Mouse (Mus musculus) cortical plate, adult 2 months (tissue): ENCODE measurements around the gene Hpn.

Source experiments
- CTCF ChIP-seq: fragments of 200-500 bp; IDR thresholded peaks from 2 replicates; pipeline ENCODE4 v1.5.1; 2011; ENCODE audit warnings: mild to moderate bottlenecking, control low read depth, low read length; ENCODE audit not compliant: insufficient read depth; ENCODE audit errors: extremely low read depth
- POLR2A ChIP-seq: fragments of 200-500 bp; IDR thresholded peaks from 2 replicates; pipeline ENCODE4 v1.6.1; 2011; ENCODE audit warnings: mild to moderate bottlenecking, low read length, control low read depth; ENCODE audit not compliant: insufficient read depth; ENCODE audit errors: extremely low read depth

- TF ChIP-seq CTCF, result no peak
- TF ChIP-seq POLR2A, result no peak
Observed at GRCm38 (mm10) chr7:31160763-31161162, 45.7 kb upstream of the Hpn start.
